Mouse (Mus musculus) hematopoietic multipotent progenitor cell, adult 10-12 weeks (in vitro differentiated cells): ENCODE results near the gene Dytn. TPM values are rescaled to one million over a fixed set of nuclear protein-coding genes. Genes with fewer than 3 reads are reported as not detected.

Experiments
- polyA plus RNA-seq: library from polyadenylated mRNA; stranded (reverse); fragments of >175 nt; gene quantifications from 2 replicates; pipeline ENCODE4 v1.2.3, GENCODE M21; 2012; ENCODE audit warnings: low replicate concordance

Dytn gene
- polyA plus RNA-seq = not detected in 2 replicates

GRCm38 (mm10) chr1:63686827-63687226 is at the start of gene Dytn:
Gene Dytn, minus strand, starts transcription at chr1:63686927.

DNA sequence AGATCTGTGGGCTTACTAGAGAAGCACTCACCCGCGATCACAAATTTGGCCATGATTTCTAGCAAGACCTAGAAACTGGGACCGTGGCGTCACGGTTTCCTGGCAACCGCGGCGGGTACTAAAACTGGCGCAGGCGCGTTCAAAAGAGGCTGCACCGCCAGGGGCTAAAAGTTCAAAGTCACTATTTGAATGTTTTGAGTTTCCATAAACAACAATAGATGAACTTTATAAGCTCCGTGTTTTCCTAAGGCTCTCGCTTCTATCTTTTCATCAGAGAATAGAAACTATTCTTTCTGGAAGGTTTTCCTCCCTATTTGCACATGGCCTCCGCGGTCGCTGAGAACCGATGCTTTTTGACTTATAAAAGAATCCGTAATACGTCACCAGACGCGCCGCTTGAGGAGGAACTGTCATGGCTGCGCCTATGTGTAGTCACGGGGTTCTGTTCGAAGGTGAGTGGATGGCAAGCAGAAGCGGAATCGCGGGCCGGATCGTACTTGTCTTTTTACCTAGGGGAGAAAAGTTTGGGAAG is 43.6 kb upstream of the Dytn start, which contains the start of the genes Mdh1b and Fastkd2:
TSS of gene Mdh1b (minus strand) at position 79 of the 532 bp plus-strand sequence.
TSS of gene Fastkd2 (plus strand) at position 375 of the 532 bp plus-strand sequence.

DNA sequence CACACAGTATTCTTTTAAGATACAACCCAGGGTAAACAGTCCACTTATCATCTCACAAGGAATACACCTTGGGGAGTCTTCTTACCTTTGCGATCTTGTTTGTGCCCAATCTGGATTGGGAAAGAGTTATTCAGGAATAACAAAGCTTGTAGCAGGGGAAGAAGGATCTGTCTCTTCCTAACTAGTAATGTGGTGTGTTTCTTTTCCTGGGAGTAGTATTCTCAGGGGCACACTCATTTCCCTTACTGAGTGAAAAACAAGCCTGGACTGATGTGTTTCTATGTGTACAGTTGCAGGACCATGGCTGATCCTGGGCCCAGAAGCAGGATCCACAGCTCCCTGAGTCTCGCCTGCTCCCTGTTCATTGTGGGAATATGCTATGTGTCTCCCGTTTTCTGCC is 71.1 kb downstream of the Dytn start, which contains the start of gene Gm39653:
TSS of gene Gm39653 (plus strand) at position 301 of the 400 bp plus-strand sequence.

Other genes with a start within 250 kb of the Dytn start
- gene Adam23, start 241.0 kb downstream of the Dytn start, polyA plus RNA-seq = 8.1 and 28.5 TPM in 2 replicates
- gene Gm39653, start 71.0 kb downstream of the Dytn start, polyA plus RNA-seq = not detected in 2 replicates
- gene Mdh1b, start 43.4 kb upstream of the Dytn start, polyA plus RNA-seq = not detected in 2 replicates
- 1.1 TPM in 2 replicates for gene Fastkd2, start 43.7 kb upstream of the Dytn start, polyA plus RNA-seq
- gene 4933402D24Rik, start 82.3 kb upstream of the Dytn start, polyA plus RNA-seq = not detected in 2 replicates